Mouse (Mus musculus) intestine, postnatal 0 days (tissue): ENCODE data around the gene 1700020N01Rik. TPM values are rescaled to one million over a fixed set of nuclear protein-coding genes. Genes with fewer than 3 reads are reported as not detected.
A peak's percentile ranks its signal among the peaks of the same experiment; 100 is the strongest.

ENCODE experiments used
- ATAC-seq: fragments of 200-750 bp; cut with Nextera tagmentation; 2 replicates; pipeline ENCODE4 v1.8.0; 2017; ENCODE audit warnings: mild to moderate bottlenecking, moderate TSS enrichment, moderate library complexity
- H3K27ac ChIP-seq: fragments of 300-500 bp; sonication (generic); 2 replicates; pipeline ENCODE4 v1.5.1; 2014; ENCODE audit warnings: mild to moderate bottlenecking, low read depth, low read length, moderate library complexity
- H3K27me3 ChIP-seq: fragments of 300-500 bp; sonication (generic); replicated peaks from 2 replicates; pipeline ENCODE4 v1.6.1; 2014; ENCODE audit warnings: low read length, mixed read lengths; ENCODE audit not compliant: control insufficient read depth, insufficient read depth
- H3K36me3 ChIP-seq: fragments of 300-500 bp; sonication (generic); 2 replicates; pipeline ENCODE4 v1.6.1; 2014; ENCODE audit warnings: mild to moderate bottlenecking, moderate library complexity; ENCODE audit not compliant: control insufficient read depth, insufficient read depth
- H3K4me1 ChIP-seq: fragments of 300-500 bp; sonication (generic); replicated peaks from 2 replicates; pipeline ENCODE4 v1.6.1; 2014; ENCODE audit warnings: antibody characterized with exemption, low read length, mixed read lengths; ENCODE audit not compliant: control insufficient read depth, insufficient read depth
- H3K4me2 ChIP-seq: fragments of 300-500 bp; sonication (generic); replicated peaks from 2 replicates; pipeline ENCODE4 v1.6.1; 2014; ENCODE audit warnings: low read depth, mild to moderate bottlenecking, moderate library complexity
- H3K4me3 ChIP-seq: fragments of 300-500 bp; sonication (generic); 2 replicates; pipeline ENCODE4 v1.5.1; 2014; ENCODE audit warnings: low read depth, low read length
- H3K9ac ChIP-seq: fragments of 300-500 bp; sonication (generic); 2 replicates; pipeline ENCODE4 v1.6.1; 2014; ENCODE audit warnings: mild to moderate bottlenecking, low read depth, low read length
- H3K9me3 ChIP-seq: fragments of 300-500 bp; sonication (generic); 2 replicates; pipeline ENCODE4 v1.6.1; 2016; ENCODE audit warnings: mixed run types; ENCODE audit not compliant: control insufficient read depth
- CTCF ChIP-seq: sonication (generic); IDR thresholded peaks from 2 replicates; pipeline ENCODE4 v1.5.1; 2016; ENCODE audit warnings: low read depth, mild to moderate bottlenecking, control low read depth, antibody characterized with exemption, moderate library complexity
- WGBS: fragments of 180-500 bp; shearing (Covaris S2); extraction: QIAGEN DNeasy Blood & Tissue Kit; methylation state at CpG from one replicate; pipeline ENCODE4 v1.1.7; 2014; 5-methylcytosine and 5-hydroxymethylcytosine counted together
- polyA plus RNA-seq: library from polyadenylated mRNA; unstranded; fragments of >200 nt; fragmentation: Nextera tagmentation; extraction: Ambion mirVana; gene quantifications from 2 replicates; pipeline ENCODE4 v1.2.1, GENCODE M21; 2015

Gene 1700020N01Rik
- polyA plus RNA-seq, 1 experiment from 2014 or later = 1.4 TPM

GRCm38 (mm10) chr10:21609583-21609982 lies 16.6 kb downstream of the 1700020N01Rik start:
- ATAC-seq = peak; percentile 93
- no peak for TF ChIP-seq CTCF

GRCm38 (mm10) chr10:21613021-21613860 lies 20.3 kb downstream of the 1700020N01Rik start:
- Histone ChIP-seq H3K27ac (peak overlapping the region; percentile 67), H3K4me2 (no peak overlapping the region), H3K9me3 (no peaks in the 10 kb centered on the region), H3K4me1 (peaks cover 9% of the 10 kb centered on the region; the same call in 1 of the 2 replicates), H3K4me3 (no peak overlapping the region), H3K9ac (no peak overlapping the region), H3K36me3 (no peaks in the 10 kb centered on the region), H3K27me3 (no peaks in the 10 kb centered on the region)
- TF ChIP-seq CTCF = no peak
- 67% methylated on average over 4 of the region's 4 CpGs for WGBS
- ATAC-seq = no peak

More at GRCm38 (mm10) chr10:21609583-21609982, 16.6 kb downstream of the 1700020N01Rik start:
- Histone ChIP-seq H3K4me3 (no peak overlapping the region), H3K9me3 (no peaks in the 10 kb centered on the region), H3K4me1 (peaks cover 12% of the 10 kb centered on the region), H3K4me2 (no peak overlapping the region), H3K27me3 (no peaks in the 10 kb centered on the region), H3K36me3 (no peaks in the 10 kb centered on the region), H3K27ac (peak overlapping the region; percentile 88), H3K9ac (no peak overlapping the region)
- 24% methylated on average over 2 of the region's 2 CpGs for WGBS

- Histone ChIP-seq H3K4me1 (0 out of 2 replicates have a peak, but pooled peaks cover 3% of the 10 kb centered on the region), H3K36me3 (no peaks in the 10 kb centered on the region), H3K9me3 (no peaks in the 10 kb centered on the region), H3K27me3 (no peaks in the 10 kb centered on the region), H3K9ac (no peak overlapping the region), H3K4me3 (no peak overlapping the region), H3K4me2 (no peak overlapping the region), H3K27ac (no peak overlapping the region)
- no peak for ATAC-seq
- TF ChIP-seq CTCF = no peak
- WGBS = 82% methylated on average over 1 of the region's 1 CpGs
These were observed 21.6 kb downstream of the 1700020N01Rik start for GRCm38 (mm10) chr10:21614520-21614919.

GRCm38 (mm10) chr10:21618745-21619508 lies 26.0 kb downstream of the 1700020N01Rik start:
- ATAC-seq = 0 out of 2 replicates have a peak, but pooled peaks have one; percentile 25
- H3K4me2 ChIP-seq = no peak overlapping the region
- no peak for TF ChIP-seq CTCF
- no peak overlapping the region for H3K4me3 ChIP-seq
- 66% methylated on average over 5 of the region's 5 CpGs for WGBS
- no peak overlapping the region for H3K27ac ChIP-seq
- H3K4me1 ChIP-seq = no peaks in the 10 kb centered on the region
- no peak overlapping the region for H3K9ac ChIP-seq
- no peaks in the 10 kb centered on the region for H3K27me3 ChIP-seq
- H3K36me3 ChIP-seq = no peaks in the 10 kb centered on the region
- H3K9me3 ChIP-seq = no peaks in the 10 kb centered on the region

- no peak for TF ChIP-seq CTCF
- Histone ChIP-seq H3K9me3 (no peaks in the 10 kb centered on the region), H3K9ac (no peak overlapping the region), H3K27me3 (no peaks in the 10 kb centered on the region), H3K4me2 (no peak overlapping the region), H3K27ac (no peak overlapping the region), H3K4me1 (no peaks in the 10 kb centered on the region), H3K36me3 (no peaks in the 10 kb centered on the region), H3K4me3 (no peak overlapping the region)
- WGBS = 82% methylated on average over 7 of the region's 7 CpGs
- ATAC-seq = no peak
These were observed 29.1 kb downstream of the 1700020N01Rik start for GRCm38 (mm10) chr10:21622065-21622464.

- no peak overlapping the region for H3K27ac ChIP-seq
- no peaks in the 10 kb centered on the region for H3K27me3 ChIP-seq
- no peak for ATAC-seq
- no peaks in the 10 kb centered on the region for H3K9me3 ChIP-seq
- H3K4me2 ChIP-seq = no peak overlapping the region
- no peak overlapping the region for H3K4me3 ChIP-seq
- WGBS = 60% methylated on average over 5 of the region's 5 CpGs
- no peaks in the 10 kb centered on the region for H3K36me3 ChIP-seq
- H3K4me1 ChIP-seq = no peaks in the 10 kb centered on the region
- H3K9ac ChIP-seq = no peak overlapping the region
- 0 out of 2 replicates have a peak, but pooled peaks have one; percentile 5 for TF ChIP-seq CTCF
These were observed 35.6 kb downstream of the 1700020N01Rik start for GRCm38 (mm10) chr10:21628555-21628954.
